Mouse (Mus musculus): ENCODE measurements around the gene Serpina3a. TPM values are rescaled to one million over a fixed set of nuclear protein-coding genes. Genes with fewer than 3 reads are reported as not detected.

The Serpina3a gene
- total RNA-seq, 1 experiment: not detected

Other genes with a start within 250 kb of the Serpina3a start
- not detected in 2 replicates for gene Serpina1a, start 249.2 kb upstream of the Serpina3a start, total RNA-seq (2012; rRNA removed)
- gene Serpina1c, start 207.8 kb upstream of the Serpina3a start, total RNA-seq (2012; rRNA removed): not detected in 2 replicates
- not detected in 2 replicates for gene Serpina1e, start 153.7 kb upstream of the Serpina3a start, total RNA-seq (2012; rRNA removed)
- gene Serpina11, start 122.8 kb upstream of the Serpina3a start, total RNA-seq (2012; rRNA removed): not detected in 2 replicates
- gene Serpina9, start 99.0 kb upstream of the Serpina3a start, total RNA-seq (2012; rRNA removed): 0.18 TPM in 1 of 2 replicates, not detected in the other
- 0.13 TPM in 1 of 2 replicates, not detected in the other for gene Serpina12, start 68.3 kb upstream of the Serpina3a start, total RNA-seq (2012; rRNA removed)
- not detected in 2 replicates for gene Serpina5, start 11.6 kb upstream of the Serpina3a start, total RNA-seq (2012; rRNA removed)
- gene Serpina3b, start 15.3 kb downstream of the Serpina3a start, total RNA-seq (2012; rRNA removed): not detected in 2 replicates
- gene Serpina3c, start 41.1 kb downstream of the Serpina3a start, total RNA-seq (2012; rRNA removed): not detected in 2 replicates
- not detected in 2 replicates for gene Serpina3f, start 101.8 kb downstream of the Serpina3a start, total RNA-seq (2012; rRNA removed)
- gene Serpina3g, start 123.5 kb downstream of the Serpina3a start, total RNA-seq (2012; rRNA removed): 0.27 TPM in 1 of 2 replicates, not detected in the other
- gene Serpina3i, start 150.4 kb downstream of the Serpina3a start, total RNA-seq (2012; rRNA removed): 1.4 and 2.4 TPM in 2 replicates
- not detected in 2 replicates for gene Serpina3j, start 201.8 kb downstream of the Serpina3a start, total RNA-seq (2012; rRNA removed)
- gene Serpina3k, start 225.8 kb downstream of the Serpina3a start, total RNA-seq (2012; rRNA removed): 0.27 TPM in 1 of 2 replicates, not detected in the other
- gene Serpina3m, start 225.8 kb downstream of the Serpina3a start, total RNA-seq (2012; rRNA removed): 0.42 and 5.5 TPM in 2 replicates